Mouse (Mus musculus) layer of hippocampus, adult 9-11 months (tissue): ENCODE data around the gene Itgb3bp.

Source experiments
- DNase-seq: peaks from one replicate; pipeline ENCODE4 v3.0.0; 2022

Itgb3bp gene

DNA sequence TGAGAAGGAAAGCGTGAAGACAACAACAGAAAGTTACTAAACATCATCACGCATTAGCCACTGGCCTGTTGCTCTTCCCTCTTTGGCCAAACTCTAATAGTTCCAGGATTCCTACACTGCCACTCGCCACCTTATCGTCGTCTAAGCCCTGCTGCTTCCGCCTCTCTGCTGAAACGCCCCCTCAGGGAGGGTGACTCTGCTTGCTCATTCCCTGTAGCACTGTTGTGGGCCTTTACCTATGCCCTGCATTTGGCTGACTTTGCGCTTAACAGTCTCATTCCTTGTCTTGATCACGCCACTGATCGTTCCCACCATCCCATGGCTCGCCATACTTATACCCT, 1.6 kb upstream of the Itgb3bp start:
- no peak for DNase-seq

GRCm38 (mm10) chr4:99930518-99931239, 1.1 kb upstream of the Itgb3bp start:
- DNase-seq = no peak

DNA sequence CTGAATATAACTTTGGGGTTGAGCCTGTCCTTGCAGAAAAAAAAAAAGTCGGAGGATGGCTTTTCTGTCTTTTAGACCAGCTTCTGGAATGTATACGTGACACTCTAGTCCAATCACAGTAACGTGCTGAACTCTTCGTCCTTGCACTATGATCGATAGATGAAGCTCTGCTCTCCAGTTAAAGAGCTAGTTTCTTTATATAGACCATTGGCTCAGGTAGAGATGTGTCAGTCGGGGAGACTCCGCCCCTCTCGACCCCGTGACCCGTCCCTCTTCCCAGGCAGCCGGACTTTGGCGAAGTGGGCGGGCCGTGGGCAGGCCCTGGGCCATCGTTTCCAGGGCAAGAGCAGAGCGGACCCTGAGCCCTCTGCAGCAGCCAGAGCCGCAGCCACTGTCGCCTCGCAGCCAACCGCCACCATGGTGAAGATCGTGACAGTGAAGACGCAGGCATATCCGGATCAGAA, 432 bp downstream of the Itgb3bp start, which contains the start of gene Pgm1:
Gene Pgm1 (plus strand): TSS at position 266 of the 464 bp plus-strand sequence.
- DNase-seq = peak; percentile 87

DNA sequence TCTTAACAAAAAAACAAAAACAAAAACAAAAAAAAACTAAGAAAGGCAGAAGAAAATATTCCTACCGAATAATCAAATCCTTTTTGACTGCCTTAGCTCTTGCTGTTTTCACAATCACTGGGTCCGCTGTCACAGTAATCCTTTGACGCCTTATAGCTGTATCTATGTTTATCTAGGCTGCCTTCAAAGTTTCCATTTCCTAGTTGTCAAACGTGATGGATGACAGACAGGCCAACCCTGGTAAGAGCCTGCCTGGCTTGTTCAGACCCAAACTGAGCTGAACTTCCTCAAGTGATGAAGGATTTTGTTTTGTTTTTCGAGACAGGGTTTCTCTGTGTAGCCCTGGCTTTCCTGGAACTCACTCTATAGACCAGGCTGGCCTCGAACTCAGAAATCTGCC, 1.1 kb downstream of the Itgb3bp start:
- no peak for DNase-seq

GRCm38 (mm10) chr4:99926380-99926779, 3.2 kb downstream of the Itgb3bp start:
- no peak for DNase-seq

DNA sequence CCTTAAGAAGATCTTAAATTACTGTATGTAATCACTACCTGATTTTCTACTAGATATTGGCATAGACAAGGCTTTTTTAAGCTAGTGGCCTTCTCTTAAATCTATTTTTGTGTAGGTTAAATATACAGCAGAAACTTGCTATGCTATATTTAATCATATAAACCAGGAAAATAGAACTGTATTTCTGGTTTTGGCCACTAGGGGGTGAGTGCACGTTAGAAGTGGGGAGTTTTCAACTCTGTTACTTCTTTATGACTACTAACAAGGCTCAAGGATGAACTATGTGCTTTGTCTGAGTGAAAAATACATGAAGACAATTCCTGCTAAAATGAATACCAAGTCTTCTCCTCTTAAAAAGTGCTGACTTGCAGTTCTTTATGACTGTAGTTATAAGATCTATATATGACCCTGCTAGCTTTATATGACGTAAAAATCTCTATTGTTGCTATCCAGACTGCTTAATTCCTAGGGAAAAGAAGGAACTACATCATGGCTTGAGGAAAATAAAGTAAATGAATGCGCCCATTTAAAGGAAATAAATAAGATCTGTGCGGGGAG, 15.6 kb downstream of the Itgb3bp start:
- no peak for DNase-seq

- DNase-seq = no peak
Observed at GRCm38 (mm10) chr4:99882405-99882804, 47.2 kb downstream of the Itgb3bp start.

DNA sequence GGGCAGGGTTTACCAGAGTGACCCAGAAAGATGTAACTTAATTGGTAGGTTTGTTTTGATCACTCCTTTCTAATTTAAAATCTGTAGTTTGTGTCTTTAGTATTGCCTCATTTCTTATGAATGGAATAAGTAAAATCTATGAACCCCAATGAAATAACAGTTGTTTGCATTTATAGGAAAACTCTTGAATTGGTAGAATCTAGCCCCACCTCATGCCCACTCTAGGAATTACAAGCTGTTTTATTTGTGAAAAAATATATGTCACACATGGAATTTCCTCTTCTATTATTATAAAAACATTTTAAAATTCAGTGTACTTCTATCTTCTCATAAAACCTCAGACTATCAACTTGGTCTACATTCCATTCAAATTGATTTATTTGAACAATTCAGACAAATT, 47.7 kb downstream of the Itgb3bp start:
- no peak for DNase-seq

DNA sequence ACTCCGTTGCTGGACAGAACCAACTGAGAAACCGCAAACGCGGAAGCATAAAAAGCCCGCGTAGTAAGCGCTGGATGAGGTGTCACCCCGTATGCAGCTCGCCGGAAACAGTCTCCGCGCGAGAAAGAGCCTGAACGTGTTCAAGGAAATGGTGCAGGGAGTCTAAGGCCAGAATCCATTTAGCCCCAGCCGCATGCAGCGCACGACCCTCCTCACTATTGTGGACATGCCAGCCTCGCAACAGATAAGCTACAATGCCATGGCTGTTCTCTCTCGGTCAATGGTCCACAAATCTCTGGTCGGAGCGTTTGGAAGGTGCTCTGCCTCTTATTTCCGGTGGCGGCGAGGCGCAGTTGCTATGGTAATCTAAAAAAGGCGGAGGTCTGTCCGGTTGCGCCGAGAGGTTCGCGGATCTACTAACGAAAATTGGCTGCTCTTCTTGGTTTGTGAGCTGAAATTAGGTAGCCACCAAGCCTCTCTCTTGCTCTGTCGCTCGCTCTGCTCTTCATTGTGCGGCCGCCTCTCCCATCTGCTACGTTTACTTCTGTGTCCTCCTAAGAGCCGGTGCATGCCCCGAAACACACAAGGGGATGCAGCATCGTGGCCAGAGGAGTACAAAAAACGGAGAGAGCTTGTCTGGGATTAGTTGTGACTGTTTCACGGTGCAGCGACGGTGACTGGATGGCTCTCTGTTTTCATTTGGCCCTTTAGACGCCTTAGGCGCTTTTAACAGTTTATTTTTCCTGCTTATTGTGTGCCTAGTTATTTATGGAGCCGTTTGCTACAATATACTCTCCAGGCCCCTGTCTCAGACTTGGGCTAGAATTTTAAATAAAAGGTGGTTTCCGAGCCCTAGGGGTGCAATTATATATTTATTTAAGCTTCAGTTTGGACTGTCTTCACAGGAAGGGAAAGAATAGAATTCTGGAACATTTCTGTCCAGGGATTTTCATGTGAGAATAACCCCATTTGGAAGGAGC, 100.2 kb downstream of the Itgb3bp start, which contains the start of gene Efcab7:
Gene Efcab7 (plus strand): TSS at position 105 of the 980 bp plus-strand sequence.
- peak; percentile 86 for DNase-seq

- DNase-seq = no peak
Observed at GRCm38 (mm10) chr4:99828739-99829093, 100.9 kb downstream of the Itgb3bp start.

DNA sequence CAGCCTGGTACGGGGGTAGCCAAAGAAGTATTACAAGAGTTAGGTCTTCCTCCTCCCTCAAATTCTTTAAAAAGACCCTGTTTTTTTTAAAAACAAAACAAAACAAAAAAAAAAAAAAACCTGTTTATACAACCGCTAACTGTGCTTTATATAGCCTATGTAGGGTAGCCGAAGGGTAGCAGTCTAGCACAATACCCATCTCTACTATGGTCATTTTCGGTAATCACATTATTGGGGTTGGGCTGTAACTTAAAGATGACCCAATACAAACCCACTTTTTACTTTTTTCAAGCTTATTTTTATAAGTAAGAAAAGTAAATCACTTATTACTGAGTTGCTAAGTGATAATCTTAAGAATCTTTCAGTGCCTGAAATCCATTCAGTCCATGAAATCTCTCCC, 101.3 kb downstream of the Itgb3bp start:
- DNase-seq = no peak

DNA sequence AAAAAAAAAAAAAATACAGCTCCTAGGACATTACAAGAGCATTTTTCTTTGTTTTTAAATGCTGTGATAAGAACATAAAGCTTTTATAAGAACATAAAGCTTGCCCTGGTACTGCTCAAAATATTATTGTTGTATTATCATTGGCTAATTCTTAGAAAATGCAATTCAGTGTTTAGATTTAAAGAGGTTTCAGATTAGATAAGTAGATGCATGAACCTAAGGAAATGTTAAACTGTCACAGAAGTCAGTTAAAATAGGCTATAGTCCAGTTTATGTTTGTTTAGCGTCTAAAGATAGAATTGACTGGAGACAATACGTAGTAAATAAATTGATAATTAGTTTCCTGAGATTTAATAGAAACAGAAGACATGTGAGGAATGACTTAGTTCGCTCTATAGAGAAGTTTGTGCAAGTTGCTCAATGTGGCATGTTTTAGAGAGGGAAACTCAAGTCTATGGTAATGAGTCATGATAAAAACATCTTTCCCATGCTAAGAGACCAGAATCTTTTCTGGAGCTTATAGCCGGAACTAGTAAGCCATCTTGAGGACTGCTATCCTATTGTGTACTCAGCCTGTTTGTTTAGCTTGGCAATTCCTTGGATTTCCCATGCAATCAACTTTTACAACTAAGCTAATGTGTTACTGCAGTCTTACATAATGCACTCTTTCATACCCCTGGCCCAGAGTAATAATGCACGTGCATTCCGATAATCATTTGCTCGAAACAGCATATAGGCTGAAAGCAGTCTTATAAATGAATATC, 112.7 kb downstream of the Itgb3bp start:
- DNase-seq = no peak

GRCm38 (mm10) chr4:99792365-99792764, 137.2 kb downstream of the Itgb3bp start:
- no peak for DNase-seq

GRCm38 (mm10) chr4:99773041-99773440, 156.6 kb downstream of the Itgb3bp start:
- DNase-seq = no peak

DNA sequence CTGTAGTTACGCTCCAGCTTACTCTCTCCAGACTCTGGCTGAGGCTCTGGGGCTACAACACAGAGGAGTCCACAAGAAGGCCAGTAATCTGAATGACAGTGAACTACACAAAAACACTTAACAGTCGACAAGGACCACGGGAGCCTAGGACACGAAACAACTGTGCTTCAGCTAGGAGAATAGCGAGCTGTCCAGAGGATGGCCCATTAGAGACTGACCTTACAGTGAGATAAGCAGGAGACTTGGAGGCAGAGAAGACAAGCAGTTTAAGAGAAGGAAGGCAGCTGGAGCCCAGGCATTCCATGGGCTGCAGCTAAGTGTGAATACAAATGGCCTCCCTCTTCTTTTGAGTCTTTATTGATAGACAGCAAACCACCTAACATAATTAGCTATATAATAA, 159.1 kb downstream of the Itgb3bp start:
- no peak for DNase-seq

DNA sequence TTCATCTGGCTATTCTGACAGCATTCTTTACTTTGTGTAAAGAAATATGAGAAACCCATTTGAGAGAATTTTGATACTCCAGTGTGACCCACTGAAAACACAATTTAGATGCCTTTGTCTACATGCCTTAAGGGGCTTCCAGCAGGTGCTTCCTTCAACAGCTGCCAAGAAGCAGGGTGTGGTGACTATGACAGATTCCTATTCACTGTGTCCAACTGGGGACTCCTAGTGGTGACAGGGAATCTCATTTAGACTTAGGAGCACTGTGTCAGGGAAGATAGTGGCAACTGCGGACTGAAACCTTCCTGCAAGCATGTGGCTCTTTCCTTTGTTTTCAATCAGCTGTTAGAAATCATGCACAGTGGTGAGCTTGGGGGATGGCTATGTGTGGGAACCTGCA, 162.9 kb downstream of the Itgb3bp start:
- no peak for DNase-seq

- no peak for DNase-seq
Observed at GRCm38 (mm10) chr4:99766303-99766702, 163.3 kb downstream of the Itgb3bp start.

DNA sequence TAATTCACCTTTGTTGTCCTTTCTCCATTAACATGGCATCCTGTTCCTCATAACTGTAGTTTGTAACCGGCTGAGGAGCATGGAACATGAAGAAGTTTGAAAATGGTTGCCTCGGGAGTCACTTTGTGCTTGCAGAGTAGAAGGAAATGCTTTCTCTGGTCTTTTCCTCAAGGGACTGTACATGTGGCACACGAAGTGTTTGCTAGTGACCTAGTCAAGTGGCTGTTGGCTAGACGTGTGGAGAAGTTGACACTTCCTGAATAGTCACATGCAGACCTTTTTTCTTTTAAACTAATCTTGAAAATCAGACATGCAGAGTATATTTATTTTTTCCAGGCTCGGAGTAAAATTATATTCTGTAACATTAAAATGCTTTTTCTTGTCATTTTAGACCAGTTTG, 177.2 kb downstream of the Itgb3bp start:
- DNase-seq = no peak

GRCm38 (mm10) chr4:99739836-99740235, 189.8 kb downstream of the Itgb3bp start:
- DNase-seq = no peak

- no peak for DNase-seq
Observed at GRCm38 (mm10) chr4:99725914-99726451, 203.6 kb downstream of the Itgb3bp start.

- DNase-seq = no peak
Observed at GRCm38 (mm10) chr4:99724331-99724730, 205.3 kb downstream of the Itgb3bp start.

DNA sequence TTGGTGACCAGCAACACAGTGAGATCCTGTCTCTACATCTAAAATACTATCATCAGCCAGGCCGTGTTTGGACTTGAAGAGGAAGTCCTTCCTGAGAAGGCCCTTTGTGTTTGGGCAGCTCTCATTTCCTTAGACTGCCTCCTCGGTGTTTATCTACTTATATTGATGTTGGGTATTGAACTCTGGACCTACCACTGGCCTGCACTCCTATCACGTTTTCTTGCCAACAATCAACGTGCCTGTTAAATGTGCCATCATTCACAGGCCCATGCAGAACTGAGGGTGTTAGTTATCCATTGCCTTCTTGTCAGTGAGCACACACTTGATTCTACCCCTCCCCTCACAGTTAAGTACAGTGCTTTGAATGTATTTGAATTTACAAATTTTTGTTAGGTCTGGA, 211.7 kb downstream of the Itgb3bp start:
- DNase-seq = no peak
